In genomic region chr5:96803091-96803490, GRCm38 (mm10) we compare ENCODE assay signal across 12 mouse cellular contexts. TPM values are rescaled to one million over a fixed set of nuclear protein-coding genes. Genes with fewer than 3 reads are reported as not detected.
A peak's percentile ranks its signal among the peaks of the same experiment; 100 is the strongest.
DNase-seq lines count a peak whose midpoint lies in the region; ATAC-seq and TF ChIP-seq lines count a peak whose summit lies in the region.
"Had no signal": no experiment of that assay in that cellular context is flagged by ENCODE, and none has a peak within 500 bp of the region (broad histone marks: within the 10 kb centered on the region; RNA-seq: fewer than 3 reads in every experiment).

No protein-coding gene starts in this region.

- in situ Hi-C loops in CH12.LX (cut with MboI; ENCODE audit: low pct_ligation_motif_present, low pct_unique_long_range_greater_than_20kb, low sequenced_read_pairs) = no loop called here

- DNase-seq in CH12.LX (ENCODE audit: extremely low read depth) = peak; percentile 9
- peak; percentile 57 for DNase-seq in NIH3T3 (ENCODE audit: low read depth)
- DNase-seq in heart, adult 8-10 months (ENCODE audit: low spot score) = peak; percentile 74
- DNase-seq in kidney, postnatal 14 days = peak; percentile 48
- DNase-seq in frontal cortex, postnatal 36 days (ENCODE audit: low spot score in 2 of 2) = no peak
- no peak for DNase-seq in thymus, postnatal 14 days
- DNase-seq: liver, embryonic 13.5 days had no signal

- 63% methylated on average over 3 of the region's 3 CpGs for WGBS in forebrain, embryonic 12.5 days

- no peak for TF ChIP-seq RAD21 in CH12.LX (IDR thresholded peaks at IDR 0.05; ENCODE audit: low read depth, low read length)

- no peaks in the 10 kb centered on the region for H3K79me2 ChIP-seq in CH12.LX (replicated peaks; ENCODE audit: control insufficient read depth, extremely low read depth, insufficient read depth, poor library complexity, severe bottlenecking)

- H3K27ac ChIP-seq in CH12.LX (ENCODE audit: insufficient read depth, low read depth) = no peak overlapping the region
- H3K27ac ChIP-seq in forebrain, embryonic 12.5 days = no peak overlapping the region
- H3K27ac ChIP-seq: embryonic facial prominence, embryonic 13.5 days; hindbrain, embryonic 13.5 days; liver, embryonic 13.5 days; neural tube, embryonic 13.5 days had no signal

- TF ChIP-seq POLR2A in CH12.LX (IDR thresholded peaks at IDR 0.05; ENCODE audit: low read depth, low read length) = no peak

- no peak for TF ChIP-seq CTCF in CH12.LX (conservative IDR thresholded peaks at IDR 0.05 in 1 of 2, IDR thresholded peaks at IDR 0.05 in 1 of 2; ENCODE audit: low read depth in 2 of 2, low read length in 2 of 2)

- no peak overlapping the region for H3K4me3 ChIP-seq in CH12.LX (replicated peaks in 1 of 3; ENCODE audit: low read depth in 2 of 3, low read length in 2 of 3, poor library complexity in 1 of 3)
- H3K4me3 ChIP-seq in forebrain, embryonic 12.5 days (replicated peaks) = no peak overlapping the region
- H3K4me3 ChIP-seq: embryonic facial prominence, embryonic 13.5 days; hindbrain, embryonic 13.5 days; liver, embryonic 13.5 days; neural tube, embryonic 13.5 days had no signal

- H3K4me1 ChIP-seq in CH12.LX (ENCODE audit: control insufficient read depth in 1 of 2, insufficient read depth in 2 of 2) = peaks cover 2 to 9% of the 10 kb centered on the region in 2 experiments; a peak in 3 of 4 replicates
- no peaks in the 10 kb centered on the region for H3K4me1 ChIP-seq in forebrain, embryonic 12.5 days
- H3K4me1 ChIP-seq: liver, embryonic 13.5 days had no signal

- no peaks in the 10 kb centered on the region for H3K36me3 ChIP-seq in CH12.LX (replicated peaks in 1 of 2; ENCODE audit: control insufficient read depth in 1 of 2, insufficient read depth in 1 of 2, low read length in 1 of 2)
- H3K36me3 ChIP-seq in forebrain, embryonic 12.5 days (replicated peaks) = no peaks in the 10 kb centered on the region
- H3K36me3 ChIP-seq: embryonic facial prominence, embryonic 13.5 days; hindbrain, embryonic 13.5 days; liver, embryonic 13.5 days; neural tube, embryonic 13.5 days had no signal

- dilution Hi-C loops in CH12.LX (cut with MboI; ENCODE audit: extremely low pct_ligation_motif_present, extremely low pct_unique_long_range_greater_than_20kb, low sequenced_read_pairs) = no loop called here

- TF ChIP-seq EP300 in CH12.LX (IDR thresholded peaks at IDR 0.05; ENCODE audit: low read length) = no peak

- H3K9ac ChIP-seq in CH12.LX (ENCODE audit: insufficient read depth, low read depth) = no peak overlapping the region
- H3K9ac ChIP-seq in forebrain, embryonic 12.5 days = no peak overlapping the region
- H3K9ac ChIP-seq: embryonic facial prominence, embryonic 13.5 days; hindbrain, embryonic 13.5 days; liver, embryonic 13.5 days; neural tube, embryonic 13.5 days had no signal

- H3K4me2 ChIP-seq in CH12.LX (ENCODE audit: insufficient read depth, low read depth, poor library complexity, severe bottlenecking) = no peak overlapping the region
- H3K4me2 ChIP-seq in forebrain, embryonic 12.5 days = no peak overlapping the region
- H3K4me2 ChIP-seq: embryonic facial prominence, embryonic 13.5 days; hindbrain, embryonic 13.5 days; liver, embryonic 13.5 days; neural tube, embryonic 13.5 days had no signal

- H3K9me3 ChIP-seq in CH12.LX (replicated peaks; ENCODE audit: low read length) = no peaks in the 10 kb centered on the region
- H3K9me3 ChIP-seq in forebrain, embryonic 12.5 days = no peaks in the 10 kb centered on the region
- H3K9me3 ChIP-seq: embryonic facial prominence, embryonic 13.5 days; hindbrain, embryonic 13.5 days; liver, embryonic 13.5 days; neural tube, embryonic 13.5 days had no signal

- ATAC-seq in forebrain, embryonic 12.5 days (ENCODE audit: low FRiP score) = no peak
- ATAC-seq: activated CD4-positive, CD25-positive, alpha-beta regulatory T cell, adult 4 months had no signal

- H3K27me3 ChIP-seq in CH12.LX (replicated peaks) = no peaks in the 10 kb centered on the region
- no peaks in the 10 kb centered on the region for H3K27me3 ChIP-seq in forebrain, embryonic 12.5 days
- H3K27me3 ChIP-seq: embryonic facial prominence, embryonic 13.5 days; hindbrain, embryonic 13.5 days; liver, embryonic 13.5 days; neural tube, embryonic 13.5 days had no signal

TF ChIP-seq in CH12.LX, 34 proteins besides CTCF, POLR2A, EP300 and RAD21:
- no peak for TF ChIP-seq NRF1 (IDR thresholded peaks at IDR 0.05; ENCODE audit: low read depth, low read length)
- no peak for TF ChIP-seq BHLHE40 (IDR thresholded peaks at IDR 0.05; ENCODE audit: low read depth, low read length)
- no peak for TF ChIP-seq TBP (conservative IDR thresholded peaks at IDR 0.05; ENCODE audit: low read depth, low read length)
- no peak for TF ChIP-seq POLR2AphosphoS2 (IDR thresholded peaks at IDR 0.05; ENCODE audit: low read depth, low read length)
- TF ChIP-seq MAFK (IDR thresholded peaks at IDR 0.05; ENCODE audit: insufficient replicate concordance, low read length) = no peak
- no peak for TF ChIP-seq MYC (IDR thresholded peaks at IDR 0.05; ENCODE audit: low read depth, low read length)
- TF ChIP-seq KAT2A (IDR thresholded peaks at IDR 0.05; ENCODE audit: insufficient replicate concordance, low read length) = no peak
- TF ChIP-seq MAX (IDR thresholded peaks at IDR 0.05; ENCODE audit: low read length) = no peak
- no peak for TF ChIP-seq SMC3 (IDR thresholded peaks at IDR 0.05; ENCODE audit: low read depth, low read length)
- TF ChIP-seq E2F4 (IDR thresholded peaks at IDR 0.05; ENCODE audit: insufficient replicate concordance, low read depth, low read length) = no peak

RNA-seq across cellular contexts. Expression of gene Anxa3, which starts 10.0 kb away (rescaled TPM):
- total RNA-seq in CH12.LX (2012; rRNA removed) (0.38 and 1.4 TPM in 2 replicates), CH12.LX (2014; rRNA removed) (not detected in 2 replicates)
- 0.35 TPM in 1 of 2 replicates, not detected in the other for polyA plus RNA-seq in CH12.LX (2012; ENCODE audit: insufficient read length, low read depth)
- total RNA-seq in heart, adult 8-10 months (2022) = 10 to 100 TPM; 21.1 to 30.2 (median 26.6) TPM
- 22.1 and 26.6 TPM in 2 replicates for polyA plus RNA-seq in forebrain, embryonic 12.5 days (2016; fragmentation: Nextera tagmentation; extraction: Ambion mirVana)

Comparison
In these comparisons a context has a peak if more than half of its experiments do, and no peak if none do; other contexts are left out.
1. DNase-seq: peak in CH12.LX (single experiment), NIH3T3 (single experiment), heart, adult 8-10 months (single experiment) and kidney, postnatal 14 days (single experiment); none in frontal cortex, postnatal 36 days (0 of 2) and thymus, postnatal 14 days (single experiment).
2. RNA of gene Anxa3, which starts 10.0 kb away (total RNA-seq): 21.1 to 30.2 TPM in heart, adult 8-10 months; 0.38 to 1.4 TPM in CH12.LX; every median in the first group is over 4 times any median in the second.